ENCODE assay signal across 8 mouse cellular contexts in genomic region chr1:92179489-92180006, GRCm38 (mm10). TPM values are rescaled to one million over a fixed set of nuclear protein-coding genes. Genes with fewer than 3 reads are reported as not detected.
DNase-seq lines count a peak whose midpoint lies in the region; ATAC-seq and TF ChIP-seq lines count a peak whose summit lies in the region.

No protein-coding gene starts in this region.

- H3K4me2 ChIP-seq in liver, embryonic 12.5 days, result peak overlapping the region; percentile 93
- peak overlapping the region; percentile 80 for H3K4me2 ChIP-seq in neural tube, embryonic 11.5 days (ENCODE audit: low read depth)

- TF ChIP-seq EP300 in heart, adult 2 months (IDR thresholded peaks at IDR 0.05; ENCODE audit: insufficient read depth, low read depth, low read length), result no peak

- WGBS in heart, adult 2 months, result 2% methylated on average over 48 of the region's 61 CpGs
- WGBS in kidney, adult 2 months, result 12% methylated on average over 61 of the region's 61 CpGs
- under 1% methylated on average over 34 of the region's 61 CpGs for WGBS in liver, embryonic 12.5 days (ENCODE audit: insufficient replicate concordance)
- WGBS in neural tube, embryonic 11.5 days, result 1% methylated on average over 44 of the region's 61 CpGs

- peaks cover 12% of the 10 kb centered on the region for H3K4me1 ChIP-seq in heart, adult 2 months (ENCODE audit: control insufficient read depth, insufficient read depth, low read length)
- H3K4me1 ChIP-seq in kidney, adult 2 months (ENCODE audit: control insufficient read depth, insufficient read depth, low read length), result peaks cover 17% of the 10 kb centered on the region
- peaks cover 33% of the 10 kb centered on the region for H3K4me1 ChIP-seq in liver, embryonic 12.5 days
- H3K4me1 ChIP-seq in neural tube, embryonic 11.5 days (ENCODE audit: control insufficient read depth, insufficient read depth, low read length), result peaks cover 21% of the 10 kb centered on the region

- TF ChIP-seq CTCF in heart, adult 2 months (IDR thresholded peaks at IDR 0.05), result no peak
- no peak for TF ChIP-seq CTCF in kidney, adult 2 months (conservative IDR thresholded peaks at IDR 0.05; ENCODE audit: insufficient read depth, insufficient read length, low read depth, low read length)

- peak overlapping the region; percentile 77 for H3K4me3 ChIP-seq in heart, adult 2 months
- H3K4me3 ChIP-seq in kidney, adult 2 months (ENCODE audit: insufficient read depth, low read depth, low read length), result peak overlapping the region; percentile 75
- H3K4me3 ChIP-seq in liver, embryonic 12.5 days, result peak overlapping the region; percentile 86
- H3K4me3 ChIP-seq in neural tube, embryonic 11.5 days (ENCODE audit: low read depth, low read length), result peak overlapping the region; percentile 94

- no peak for TF ChIP-seq POLR2A in heart, adult 2 months (IDR thresholded peaks at IDR 0.05; ENCODE audit: insufficient read depth, low read depth, low read length)
- no peak for TF ChIP-seq POLR2A in kidney, adult 2 months (IDR thresholded peaks at IDR 0.05; ENCODE audit: low read depth, low read length)

- peak overlapping the region; percentile 86 for H3K9ac ChIP-seq in heart, adult 2 months (ENCODE audit: low read depth, low read length)
- peak overlapping the region; percentile 87 for H3K9ac ChIP-seq in liver, embryonic 12.5 days
- H3K9ac ChIP-seq in neural tube, embryonic 11.5 days (ENCODE audit: low read length), result peak overlapping the region; percentile 89

- peaks cover 5% of the 10 kb centered on the region for H3K36me3 ChIP-seq in heart, adult 2 months (ENCODE audit: control insufficient read depth, insufficient read depth, low read length)
- no peaks in the 10 kb centered on the region for H3K36me3 ChIP-seq in kidney, adult 2 months (ENCODE audit: control insufficient read depth, insufficient read depth, low read length)
- no peaks in the 10 kb centered on the region for H3K36me3 ChIP-seq in liver, embryonic 12.5 days
- H3K36me3 ChIP-seq in neural tube, embryonic 11.5 days (ENCODE audit: control insufficient read depth, insufficient read depth, low read length), result no peaks in the 10 kb centered on the region

- ATAC-seq in liver, embryonic 12.5 days, result no peak
- ATAC-seq in neural tube, embryonic 11.5 days (ENCODE audit: insufficient read depth, low FRiP score, low TSS enrichment), result peak; percentile 10; the same call in 1 of the 2 replicates

- DNase-seq in layer of hippocampus, adult 11-12 months (ENCODE audit: low spot score), result peak; percentile 52
- no peak for DNase-seq in layer of hippocampus, adult 9-10 months (ENCODE audit: low spot score)
- DNase-seq in cerebellum, postnatal 25 days, result peak; percentile 70 to 71
- DNase-seq in heart, adult 2 months, result peak; percentile 65 to 70
- peak; percentile 56 for DNase-seq in kidney, adult 2 months
- peak; percentile 58 for DNase-seq in neural tube, embryonic 11.5 days (ENCODE audit: low spot score)
- peak; percentile 69 for DNase-seq in thymus, postnatal 14 days

- no peaks in the 10 kb centered on the region for H3K27me3 ChIP-seq in heart, adult 2 months (ENCODE audit: control insufficient read depth, insufficient read depth, low read length)
- no peaks in the 10 kb centered on the region for H3K27me3 ChIP-seq in kidney, adult 2 months (replicated peaks; ENCODE audit: control insufficient read depth, insufficient read depth, low read length)
- H3K27me3 ChIP-seq in liver, embryonic 12.5 days (replicated peaks), result no peaks in the 10 kb centered on the region
- no peaks in the 10 kb centered on the region for H3K27me3 ChIP-seq in neural tube, embryonic 11.5 days (ENCODE audit: control insufficient read depth, insufficient read depth, low read length)

- peak overlapping the region; percentile 62 for H3K27ac ChIP-seq in heart, adult 2 months
- peak overlapping the region; percentile 73 for H3K27ac ChIP-seq in kidney, adult 2 months (ENCODE audit: insufficient read depth, low read depth, low read length)
- H3K27ac ChIP-seq in liver, embryonic 12.5 days, result peak overlapping the region; percentile 90
- peak overlapping the region; percentile 96 for H3K27ac ChIP-seq in neural tube, embryonic 11.5 days (ENCODE audit: low read depth, low read length)

- peaks cover 5% of the 10 kb centered on the region for H3K79me2 ChIP-seq in heart, adult 2 months (replicated peaks; ENCODE audit: control insufficient read depth, insufficient read depth, low read length)

- intact Hi-C loops in heart, adult 2 months (cut with DNase I), result loop anchor here (2.0 to 5.0 kb wide), 3 partner anchors 38 to 67 kb away; no protein-coding TSS in a partner anchor

- no peaks in the 10 kb centered on the region for H3K9me3 ChIP-seq in liver, embryonic 12.5 days (replicated peaks)
- no peaks in the 10 kb centered on the region for H3K9me3 ChIP-seq in neural tube, embryonic 11.5 days (ENCODE audit: control insufficient read depth, low read length)

RNA-seq across cellular contexts. Expression of gene Hdac4, which starts 16.0 kb away (rescaled TPM):
- 10 to 100 TPM; 41.3 to 45.1 TPM for total RNA-seq in heart, adult 2 months (2021)
- 15.6 and 20.7 TPM in 2 replicates for polyA plus RNA-seq in heart, adult 2 months (2012; rRNA removed)
- 10.0 and 11.6 TPM in 2 replicates for polyA plus RNA-seq in kidney, adult 2 months (2012; rRNA removed)
- polyA plus RNA-seq in liver, embryonic 12.5 days (2016; fragmentation: Nextera tagmentation; extraction: Ambion mirVana), result 6.4 and 6.9 TPM in 2 replicates
- polyA plus RNA-seq in neural tube, embryonic 11.5 days (2014; fragmentation: Nextera tagmentation; extraction: Ambion mirVana), result 31.1 and 32.7 TPM in 2 replicates
